Mouse (Mus musculus): ENCODE data around the gene Col12a1. TPM values are rescaled to one million over a fixed set of nuclear protein-coding genes. Genes with fewer than 3 reads are reported as not detected.
"Not testable (repeated sequence)": the region's sequence is repeated elsewhere in the genome, so short reads cannot be mapped to it uniquely, and the experiment has no call there.

Col12a1 gene
- polyA plus RNA-seq, 1 experiment, result 16.1 TPM

GRCm38 (mm10) chr9:79714471-79715045 lies 4.1 kb downstream of the Col12a1 start:
- peak in 1 of 2 experiments; percentile 42 for DNase-seq (ENCODE audit: extremely low spot score in 1 of 2, low spot score in 1 of 2)

GRCm38 (mm10) chr9:79689771-79690535 lies 28.7 kb downstream of the Col12a1 start:
- DNase-seq (ENCODE audit: extremely low spot score in 1 of 2, low spot score in 1 of 2), result no peak

GRCm38 (mm10) chr9:79689342-79689741 lies 29.3 kb downstream of the Col12a1 start:
- no peak for DNase-seq (ENCODE audit: extremely low spot score in 1 of 2, low spot score in 1 of 2)

- DNase-seq (ENCODE audit: extremely low spot score in 1 of 2, low spot score in 1 of 2), result no peak
Measured at GRCm38 (mm10) chr9:79687227-79687626, 31.4 kb downstream of the Col12a1 start.

- DNase-seq (ENCODE audit: extremely low spot score in 1 of 2, low spot score in 1 of 2), result no peak
Measured at GRCm38 (mm10) chr9:79686049-79686448, 32.6 kb downstream of the Col12a1 start.

GRCm38 (mm10) chr9:79680453-79681240 lies 38.0 kb downstream of the Col12a1 start:
- DNase-seq (ENCODE audit: extremely low spot score in 1 of 2, low spot score in 1 of 2), result no peak

- DNase-seq (ENCODE audit: extremely low spot score in 1 of 2, low spot score in 1 of 2), result not testable (repeated sequence)
Measured at GRCm38 (mm10) chr9:79668806-79669205, 49.8 kb downstream of the Col12a1 start.

- peak in 1 of 2 experiments; percentile 12 for DNase-seq (ENCODE audit: extremely low spot score in 1 of 2, low spot score in 1 of 2)
Measured at GRCm38 (mm10) chr9:79653327-79654150, 65.1 kb downstream of the Col12a1 start.

- DNase-seq (ENCODE audit: extremely low spot score in 1 of 2, low spot score in 1 of 2), result peak in 1 of 2 experiments; percentile 11
Measured at GRCm38 (mm10) chr9:79648587-79648986, 70.0 kb downstream of the Col12a1 start.

- DNase-seq (ENCODE audit: extremely low spot score in 1 of 2, low spot score in 1 of 2), result no peak
Measured at GRCm38 (mm10) chr9:79645757-79646156, 72.9 kb downstream of the Col12a1 start.

GRCm38 (mm10) chr9:79639430-79640090 lies 79.1 kb downstream of the Col12a1 start:
- no peak for DNase-seq (ENCODE audit: extremely low spot score in 1 of 2, low spot score in 1 of 2)

- DNase-seq (ENCODE audit: extremely low spot score in 1 of 2, low spot score in 1 of 2), result no peak
Measured at GRCm38 (mm10) chr9:79637879-79638278, 80.8 kb downstream of the Col12a1 start.

- DNase-seq (ENCODE audit: extremely low spot score in 1 of 2, low spot score in 1 of 2), result no peak
Measured at GRCm38 (mm10) chr9:79634076-79634475, 84.6 kb downstream of the Col12a1 start.

- DNase-seq (ENCODE audit: extremely low spot score in 1 of 2, low spot score in 1 of 2), result peak in 1 of 2 experiments; percentile 20
Measured at GRCm38 (mm10) chr9:79631186-79631585, 87.4 kb downstream of the Col12a1 start.

- no peak for DNase-seq (ENCODE audit: extremely low spot score in 1 of 2, low spot score in 1 of 2)
Measured at GRCm38 (mm10) chr9:79618839-79619597, 99.6 kb downstream of the Col12a1 start.

- DNase-seq (ENCODE audit: extremely low spot score in 1 of 2, low spot score in 1 of 2), result no peak
Measured at GRCm38 (mm10) chr9:79617336-79617735, 101.3 kb downstream of the Col12a1 start.

GRCm38 (mm10) chr9:79616040-79616439 lies 102.6 kb downstream of the Col12a1 start:
- DNase-seq (ENCODE audit: extremely low spot score in 1 of 2, low spot score in 1 of 2), result peak; percentile 11 to 22

GRCm38 (mm10) chr9:79610286-79610685 lies 108.3 kb downstream of the Col12a1 start:
- DNase-seq (ENCODE audit: extremely low spot score in 1 of 2, low spot score in 1 of 2), result no peak

GRCm38 (mm10) chr9:79609661-79610060 lies 109.0 kb downstream of the Col12a1 start:
- DNase-seq (ENCODE audit: extremely low spot score in 1 of 2, low spot score in 1 of 2), result no peak

All from frontal cortex, adult 2 months (tissue).